Mouse (Mus musculus): ENCODE results near the gene Exoc4. TPM values are rescaled to one million over a fixed set of nuclear protein-coding genes. Genes with fewer than 3 reads are reported as not detected.

The Exoc4 gene
- total RNA-seq, 2 experiments from 2014 or later: 43.5 to 45.0 TPM

DNA sequence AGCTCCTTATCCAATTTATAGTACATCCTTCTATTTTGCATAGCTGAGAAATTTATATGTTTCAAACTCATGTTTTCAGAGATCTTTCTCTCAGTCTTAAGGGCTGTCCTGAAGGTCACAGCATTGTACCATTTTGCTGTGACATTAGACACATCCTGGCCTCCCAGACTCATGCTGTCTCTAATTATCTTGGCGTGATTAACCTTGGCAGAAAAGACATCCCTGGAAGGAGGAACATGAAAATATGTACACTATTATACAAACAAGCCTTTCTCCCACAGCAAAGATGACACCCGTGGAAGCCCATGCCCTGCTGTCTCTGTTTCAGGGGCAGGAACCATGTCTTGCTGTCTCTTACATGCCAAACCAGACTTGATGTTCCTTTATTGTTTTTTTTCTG, 59.8 kb downstream of the Exoc4 start:
- no peak for DNase-seq (ENCODE audit: low spot score)

DNA sequence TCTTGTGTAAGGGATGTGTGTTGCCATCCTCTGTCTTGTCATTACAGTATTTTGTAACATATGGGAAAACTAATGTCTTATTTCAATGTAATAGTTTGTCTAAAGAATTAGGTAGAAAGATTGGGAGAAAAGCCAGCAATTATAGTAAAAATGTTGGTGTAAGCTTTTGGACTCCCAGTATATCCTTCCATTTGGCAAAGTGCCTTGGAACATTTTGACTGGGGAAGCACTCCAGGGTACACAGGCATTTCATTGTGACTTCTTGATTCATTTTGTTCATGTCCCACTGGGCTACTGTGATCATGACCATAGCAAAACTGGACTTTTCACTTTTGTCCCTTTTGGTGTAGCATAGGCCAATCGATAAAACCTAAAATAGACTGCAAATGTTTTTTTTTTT, 61.6 kb downstream of the Exoc4 start:
- DNase-seq (ENCODE audit: low spot score): no peak

DNA sequence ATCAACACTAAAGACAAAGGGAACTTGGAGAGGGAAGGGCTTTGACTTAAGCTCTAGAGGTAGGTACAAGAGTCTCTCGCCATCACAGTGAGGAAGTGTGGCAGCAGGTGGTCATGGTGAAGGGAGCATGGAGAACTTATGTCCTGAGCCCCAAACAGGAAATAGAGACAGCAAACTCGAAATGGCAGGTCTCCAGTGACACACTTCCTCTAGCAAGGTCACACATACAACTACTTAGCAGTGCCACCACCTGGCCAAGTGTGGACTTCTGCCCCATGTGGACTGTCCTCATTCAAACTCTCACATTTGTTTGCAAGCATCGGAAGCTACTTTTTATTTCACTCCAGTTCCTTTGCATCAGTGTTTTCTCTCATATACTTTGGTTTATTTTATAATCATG, 74.0 kb downstream of the Exoc4 start:
- DNase-seq (ENCODE audit: low spot score): no peak

DNA sequence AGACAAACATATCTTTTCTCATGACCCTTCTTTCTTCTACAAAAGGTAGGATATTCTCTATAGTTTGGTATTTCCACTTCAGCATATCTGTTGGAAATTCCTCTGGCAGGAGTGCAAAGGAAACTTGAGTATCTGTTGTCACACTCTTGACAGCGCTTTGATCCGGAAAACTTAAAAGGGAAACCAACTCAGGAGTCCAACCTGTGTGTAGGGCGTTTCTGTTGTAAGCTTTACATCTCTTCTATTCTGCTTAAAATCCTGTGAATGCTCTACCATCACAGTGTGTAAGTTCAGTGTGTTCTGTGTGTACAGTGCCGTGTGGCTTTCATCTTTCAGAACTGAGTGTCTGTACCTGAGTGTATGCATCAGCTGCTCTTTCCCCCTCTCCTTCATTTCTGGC, 74.5 kb downstream of the Exoc4 start:
- DNase-seq (ENCODE audit: low spot score): no peak

DNA sequence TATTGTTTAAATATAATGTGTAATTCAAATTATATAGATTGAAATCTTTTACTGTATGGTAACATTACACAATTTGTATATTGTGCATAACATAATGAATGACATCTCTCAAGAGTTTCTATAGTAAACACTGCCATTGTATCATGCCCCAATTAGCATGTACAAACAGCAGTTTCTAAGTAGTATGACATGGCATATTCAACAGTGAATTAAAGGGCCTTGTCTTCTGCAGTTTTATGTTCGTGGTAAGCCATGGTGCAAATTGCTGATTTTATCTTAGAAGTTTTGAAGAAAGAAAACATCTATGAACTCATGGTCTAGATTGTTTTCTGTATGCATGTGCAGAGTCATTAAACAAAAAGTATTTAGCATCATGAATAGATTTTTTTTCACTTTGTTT, 79.4 kb downstream of the Exoc4 start:
- no peak for DNase-seq (ENCODE audit: low spot score)

DNA sequence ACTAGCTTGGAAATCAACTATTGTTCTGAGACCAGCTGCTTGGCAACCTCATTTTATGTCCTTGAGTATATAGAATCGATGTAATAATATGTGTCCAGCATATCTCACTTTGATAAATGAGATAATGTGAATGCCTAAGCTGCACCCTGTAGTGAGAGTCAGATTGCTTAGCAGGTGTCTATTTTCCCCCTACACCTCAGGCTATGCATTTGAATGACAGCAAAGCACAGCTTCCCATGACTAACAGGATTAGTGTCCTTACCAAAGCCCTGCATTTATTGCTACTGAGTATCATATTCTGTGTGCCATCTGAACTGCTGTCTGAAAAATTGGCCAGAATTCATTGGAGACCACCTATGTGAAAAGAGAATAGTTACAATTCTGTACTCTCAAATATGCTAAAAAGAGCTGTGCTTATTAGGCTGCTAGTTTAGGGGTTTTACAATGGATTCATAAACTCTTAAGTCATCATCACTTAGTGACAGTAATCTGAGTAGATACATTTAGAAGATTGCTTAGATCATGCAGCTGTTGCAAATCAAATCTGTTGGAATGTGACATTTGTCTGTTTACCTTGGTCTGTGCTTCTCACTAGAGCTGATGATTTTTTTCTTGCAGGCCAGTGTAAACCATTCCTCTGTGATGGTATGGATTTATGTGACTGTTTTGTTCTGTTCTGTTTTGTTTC, 98.3 kb downstream of the Exoc4 start:
- DNase-seq (ENCODE audit: low spot score): no peak

DNA sequence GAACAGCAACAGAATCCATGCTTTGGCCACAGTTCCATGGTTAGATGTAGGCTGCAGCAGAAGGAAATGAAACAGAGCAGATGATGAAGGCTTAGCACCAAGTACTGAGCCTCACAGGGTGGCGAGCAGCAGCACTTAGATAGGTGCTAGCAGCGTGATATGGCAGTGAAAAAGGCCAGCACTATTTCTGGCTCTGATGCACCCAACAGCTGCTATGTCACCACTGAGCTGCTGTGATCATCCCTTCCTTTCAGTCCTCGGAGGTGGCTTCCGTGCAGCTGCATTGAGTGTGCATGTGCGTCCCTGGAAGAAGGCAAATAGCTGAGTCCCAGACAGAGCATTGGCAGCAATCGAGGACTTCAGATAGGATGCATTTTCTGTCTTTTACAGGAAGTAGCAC, 112.7 kb downstream of the Exoc4 start:
- DNase-seq (ENCODE audit: low spot score): peak; percentile 71

DNA sequence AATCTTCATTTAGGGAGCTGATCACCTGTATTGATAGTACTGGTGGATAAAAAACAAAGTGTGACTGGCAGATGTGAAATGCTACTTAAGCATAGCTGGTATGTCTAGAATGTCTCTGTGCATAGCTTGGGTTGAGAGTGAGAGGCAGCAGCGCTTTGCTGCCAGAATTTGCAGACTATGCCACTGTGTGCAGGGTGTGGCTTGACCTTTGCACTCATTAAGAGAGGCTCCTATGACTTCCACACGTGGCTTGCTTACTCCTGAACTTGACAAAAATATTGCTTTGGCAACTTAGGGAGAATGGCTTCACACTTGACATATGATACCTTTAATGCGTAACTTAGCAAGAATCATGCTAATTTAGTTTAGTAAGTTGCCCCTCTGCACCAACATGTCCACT, 131.6 kb downstream of the Exoc4 start:
- DNase-seq (ENCODE audit: low spot score): no peak

DNA sequence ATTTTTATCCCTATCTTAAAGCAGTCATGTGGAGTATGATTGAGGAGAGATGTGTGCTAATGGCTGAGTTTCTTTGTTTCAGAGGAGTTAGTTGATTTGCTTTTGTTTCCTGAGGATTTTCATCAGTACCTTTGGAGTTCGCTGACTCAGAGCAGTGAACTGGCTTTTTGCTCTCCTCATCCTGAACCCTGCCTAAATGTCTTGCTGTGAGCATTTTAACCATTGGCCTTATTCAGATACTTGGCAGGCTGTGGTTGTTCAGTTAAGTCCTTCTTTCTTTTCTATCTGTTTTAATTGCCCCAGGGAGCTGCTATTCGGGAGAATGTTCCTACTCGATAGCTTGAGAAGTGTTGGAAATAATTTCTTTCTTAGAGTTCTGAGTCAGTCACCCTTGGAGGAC, 133.3 kb downstream of the Exoc4 start:
- no peak for DNase-seq (ENCODE audit: low spot score)

DNA sequence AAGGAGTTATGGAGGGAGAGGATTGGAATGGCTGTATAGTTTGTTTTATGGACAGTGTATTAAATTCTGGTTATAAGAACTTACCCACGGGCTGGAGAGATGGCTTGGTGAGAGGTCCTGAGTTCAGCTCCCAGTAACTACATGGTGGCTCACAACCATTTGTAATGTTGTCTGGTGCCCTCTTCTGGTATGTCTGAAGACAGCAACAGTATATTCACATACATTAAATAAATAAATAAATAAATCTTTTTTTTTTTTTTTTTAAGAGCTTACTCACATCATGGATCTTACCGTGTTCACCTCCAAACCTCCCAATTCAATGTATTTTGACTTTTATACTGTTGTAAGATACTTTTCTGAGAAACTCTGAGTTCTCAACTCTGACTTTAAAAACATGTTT, 143.1 kb downstream of the Exoc4 start:
- DNase-seq (ENCODE audit: low spot score): no peak

DNA sequence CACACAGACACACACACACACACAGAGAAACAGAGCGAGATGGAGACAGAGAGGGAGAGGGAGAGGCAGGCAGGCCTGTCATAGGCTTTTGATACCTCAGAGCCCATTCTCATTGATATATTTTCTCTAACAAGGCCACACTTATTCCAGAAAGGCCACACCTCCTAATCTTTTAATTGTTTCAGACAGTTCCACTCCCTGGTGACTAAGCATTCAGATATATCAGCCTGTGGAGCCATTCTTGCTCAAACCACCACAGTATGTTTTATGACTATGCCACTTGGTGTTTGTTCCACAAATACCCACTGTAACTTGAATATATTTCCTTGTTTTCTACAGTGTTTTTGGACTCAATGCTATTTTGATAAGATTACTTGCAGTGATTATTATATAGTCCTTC, 150.6 kb downstream of the Exoc4 start:
- DNase-seq (ENCODE audit: low spot score): no peak

DNA sequence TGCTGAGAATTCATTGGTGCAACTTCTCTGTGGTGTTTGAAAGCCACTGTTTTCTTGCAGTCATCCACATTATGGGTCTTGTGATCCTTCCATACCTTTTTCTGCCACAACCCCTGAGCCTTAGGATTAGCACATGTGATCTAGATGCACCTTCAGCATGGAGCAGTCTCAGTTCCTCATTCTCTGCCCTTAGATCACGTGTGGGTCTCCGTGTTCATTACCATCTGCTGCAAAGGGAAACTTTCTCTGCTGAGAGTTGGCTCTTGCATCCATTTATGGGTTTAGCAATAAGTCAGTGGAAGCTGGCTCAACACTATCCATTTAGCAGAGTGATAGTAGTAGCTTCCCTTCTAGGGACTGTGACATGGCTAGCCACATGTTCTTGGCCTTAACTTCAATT, 152.3 kb downstream of the Exoc4 start:
- no peak for DNase-seq (ENCODE audit: low spot score)

DNA sequence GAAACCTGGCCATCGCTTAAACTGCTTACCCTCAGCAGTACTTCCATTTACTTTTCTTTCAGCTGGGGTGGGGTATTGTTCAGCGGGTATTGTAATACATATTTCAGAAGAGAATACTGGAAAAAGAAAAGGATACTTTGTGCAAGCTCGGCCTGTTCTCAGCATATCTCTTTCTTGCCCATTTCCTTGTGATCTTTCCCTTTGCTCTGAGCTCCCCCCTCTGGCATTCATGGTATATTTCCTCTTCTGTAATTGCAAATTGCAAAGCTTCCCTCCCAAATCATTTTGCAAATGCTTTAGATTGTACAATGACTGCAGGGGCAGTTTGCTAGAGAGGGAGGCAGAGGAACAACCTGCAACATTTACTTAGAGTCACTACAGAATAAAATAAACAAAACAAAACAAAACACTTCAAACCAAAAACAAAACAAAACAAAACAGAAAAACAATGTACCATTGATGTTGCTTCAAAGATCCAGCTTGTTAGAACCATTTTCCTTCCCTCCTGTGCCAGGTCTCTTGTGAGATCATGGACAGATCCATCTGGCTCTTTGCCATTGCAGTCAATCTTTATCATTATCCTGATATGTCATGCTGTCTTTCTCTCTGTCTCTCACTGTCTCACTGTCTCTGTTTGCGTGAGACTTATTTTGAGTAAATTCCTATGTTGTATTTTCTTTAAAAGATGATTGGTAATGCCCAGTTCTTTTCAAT, 156.8 kb downstream of the Exoc4 start:
- DNase-seq (ENCODE audit: low spot score): no peak

DNA sequence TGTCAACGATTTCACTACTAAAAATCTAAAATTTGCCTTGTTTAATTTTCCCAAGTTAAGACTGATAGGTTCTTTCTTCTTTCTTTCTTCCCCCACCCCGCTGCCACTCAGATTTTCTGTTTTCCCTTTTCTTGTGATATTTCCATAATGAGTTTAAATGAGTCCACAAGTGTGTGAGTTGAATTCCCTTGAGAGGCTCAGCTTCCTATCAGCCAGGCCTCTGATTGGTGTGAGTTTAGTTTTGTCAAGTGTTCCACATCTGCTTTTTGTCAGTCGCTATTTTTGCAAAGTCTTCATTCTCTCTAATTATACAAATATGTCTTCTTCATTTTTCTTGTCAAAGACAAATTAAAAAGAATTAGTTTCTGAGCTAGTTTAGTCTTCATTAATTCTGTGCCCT, 160.7 kb downstream of the Exoc4 start:
- no peak for DNase-seq (ENCODE audit: low spot score)

DNA sequence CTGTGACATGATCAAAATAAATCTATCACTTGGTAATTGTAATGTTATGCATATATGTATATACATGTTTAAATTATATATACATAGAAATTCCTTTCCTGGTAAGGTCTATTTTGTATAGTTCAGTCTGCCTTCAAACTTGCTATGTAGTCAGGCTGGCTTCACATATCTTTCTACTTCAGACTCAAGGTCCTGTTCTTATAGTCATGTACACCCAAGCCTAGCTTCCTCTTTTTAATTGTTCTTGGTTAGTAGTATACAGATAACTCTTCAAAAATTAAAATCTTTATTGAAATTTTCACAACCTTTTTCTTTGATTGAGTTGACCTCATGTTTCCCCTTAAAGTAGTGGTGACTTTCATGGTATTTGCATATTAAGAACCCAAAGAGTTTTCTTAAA, 176.1 kb downstream of the Exoc4 start:
- no peak for DNase-seq (ENCODE audit: low spot score)

DNA sequence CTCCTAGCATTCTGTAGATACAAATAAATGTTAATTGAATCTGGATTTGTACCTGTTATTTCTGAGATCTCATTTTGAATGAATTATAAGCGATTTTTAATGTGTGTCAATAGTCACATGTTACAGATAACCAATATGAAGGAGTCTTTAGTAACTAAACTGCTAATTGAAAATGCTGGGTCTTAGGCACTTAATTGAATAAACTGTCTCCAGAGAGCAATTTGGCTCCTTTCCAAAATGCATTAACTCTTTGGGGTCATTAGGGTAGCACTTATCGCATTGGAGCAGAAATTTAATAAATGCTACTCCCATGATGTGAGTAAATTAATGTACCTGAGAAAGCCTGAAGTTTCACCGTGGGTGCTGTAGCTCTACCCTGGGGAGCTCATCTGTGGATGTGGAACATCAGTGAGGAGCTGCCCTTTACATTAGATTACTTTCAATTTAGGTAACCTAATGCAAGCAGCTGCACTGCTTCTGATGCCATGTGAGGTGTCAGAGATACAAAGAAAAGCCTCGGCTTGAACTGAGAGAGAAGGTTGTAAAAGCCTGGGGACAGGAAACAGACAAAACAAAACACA, 182.4 kb downstream of the Exoc4 start:
- no peak for DNase-seq (ENCODE audit: low spot score)

DNA sequence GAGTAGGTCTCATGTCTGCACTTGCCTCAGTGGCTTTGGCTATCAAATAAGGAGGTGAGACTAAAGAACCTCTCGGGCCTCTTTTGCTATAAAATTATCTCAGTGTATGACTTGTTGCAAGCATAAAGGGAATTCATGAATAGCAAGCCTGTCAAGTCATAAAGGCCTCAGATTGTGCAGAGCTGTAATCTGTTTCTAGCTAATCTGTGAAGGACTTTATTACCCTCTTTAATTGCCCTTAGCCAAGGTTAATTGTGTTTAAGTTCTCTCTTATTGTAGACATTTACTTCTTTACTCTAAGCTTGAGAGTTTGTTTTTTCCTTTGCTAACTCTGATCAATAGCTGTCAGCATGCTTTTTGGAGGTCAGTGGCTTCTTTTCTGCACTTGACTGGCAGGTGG, 191.6 kb downstream of the Exoc4 start:
- DNase-seq (ENCODE audit: low spot score): no peak

DNA sequence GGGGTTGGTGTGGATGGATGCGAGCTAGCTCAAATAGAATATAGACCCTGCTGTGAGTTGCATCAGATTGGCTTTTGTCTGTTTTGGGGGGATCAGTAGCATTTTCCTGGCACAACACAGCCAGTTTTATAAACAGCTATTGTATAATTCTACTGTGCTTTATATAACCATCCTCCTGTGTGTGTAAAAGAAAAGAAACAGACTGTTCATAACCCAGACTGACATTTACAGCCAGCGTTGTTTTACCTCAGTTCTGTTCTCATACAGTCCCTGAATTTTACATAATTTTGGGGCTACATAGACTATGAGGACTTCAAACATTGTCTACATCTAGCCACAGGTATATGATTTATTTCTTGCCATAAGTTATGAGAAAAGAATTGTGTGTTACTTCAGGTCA, 204.9 kb downstream of the Exoc4 start:
- DNase-seq (ENCODE audit: low spot score): no peak

DNA sequence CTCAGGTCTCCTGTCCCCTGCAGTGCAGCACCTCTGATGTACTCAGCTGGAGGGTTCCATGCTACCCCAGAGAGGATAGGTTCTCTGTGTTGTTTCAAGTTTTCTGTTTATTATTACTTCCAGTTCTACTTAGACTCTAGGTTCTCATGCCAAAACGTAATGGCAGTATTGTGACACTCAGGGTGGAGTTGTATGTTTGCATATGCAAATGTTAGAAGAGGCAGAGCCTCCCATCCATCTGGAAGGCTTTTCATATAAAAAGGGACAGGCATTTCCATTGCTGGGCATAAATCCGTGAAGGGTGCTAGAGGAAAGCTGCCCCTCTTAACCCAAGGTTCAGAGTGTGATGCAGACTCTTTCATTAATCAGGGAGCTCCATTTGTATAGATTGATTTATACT, 205.5 kb downstream of the Exoc4 start:
- DNase-seq (ENCODE audit: low spot score): no peak

DNA sequence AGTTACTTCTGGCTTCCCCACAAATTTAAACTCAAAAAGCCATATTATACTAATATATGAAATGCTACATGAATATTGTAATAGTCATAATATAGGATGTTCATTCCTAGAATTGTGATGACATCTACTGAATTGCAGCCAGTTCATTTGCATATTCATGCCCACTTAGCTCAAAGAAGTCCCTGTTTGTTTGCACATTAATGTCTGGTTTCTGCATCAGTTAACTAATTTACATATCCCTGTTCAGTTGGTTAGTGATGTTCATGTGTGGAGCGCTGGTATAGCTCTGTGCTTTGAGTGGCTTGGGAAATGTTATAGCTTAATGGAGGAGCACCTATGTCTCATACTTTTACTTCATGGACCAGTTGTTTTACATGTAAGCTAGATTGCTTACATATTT, 206.4 kb downstream of the Exoc4 start:
- no peak for DNase-seq (ENCODE audit: low spot score)

DNA sequence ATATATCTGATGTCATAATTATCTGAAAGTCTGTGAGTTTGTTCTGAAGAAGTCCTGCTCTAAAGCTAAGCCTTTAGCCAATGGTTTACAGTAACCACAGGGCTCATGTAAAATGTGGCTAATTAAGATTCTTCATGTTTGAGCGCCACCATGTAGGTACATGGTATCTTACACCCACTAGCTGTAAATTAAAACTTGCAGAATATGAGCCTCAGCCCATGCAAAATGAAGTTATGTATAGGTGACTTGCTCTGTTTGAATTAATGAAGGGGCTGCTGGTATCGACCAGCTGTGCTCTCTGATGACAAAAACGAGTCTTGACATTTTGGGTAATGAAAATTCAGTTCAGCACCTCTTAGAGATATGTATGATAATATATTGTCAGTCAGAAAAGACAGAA, 216.0 kb downstream of the Exoc4 start:
- no peak for DNase-seq (ENCODE audit: low spot score)

DNA sequence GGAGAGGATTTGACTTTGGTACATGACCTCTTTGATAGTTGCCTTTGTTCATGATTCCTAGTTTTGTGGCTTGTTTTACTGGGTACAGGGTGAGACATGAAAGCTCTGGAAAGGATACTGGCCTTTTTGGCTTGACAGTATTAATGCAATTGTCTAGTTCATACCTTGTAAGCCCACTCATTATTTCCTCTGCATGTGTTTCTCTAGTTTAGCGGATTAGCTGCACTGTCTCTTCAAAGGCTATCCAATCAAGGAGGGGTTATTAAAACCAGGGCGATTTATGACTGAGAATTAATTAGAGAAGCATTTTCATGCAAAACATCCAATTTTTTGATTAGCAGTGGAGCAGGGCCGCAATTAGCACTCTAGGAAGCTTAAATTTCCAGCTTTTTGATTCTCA, 216.5 kb downstream of the Exoc4 start:
- no peak for DNase-seq (ENCODE audit: low spot score)

DNA sequence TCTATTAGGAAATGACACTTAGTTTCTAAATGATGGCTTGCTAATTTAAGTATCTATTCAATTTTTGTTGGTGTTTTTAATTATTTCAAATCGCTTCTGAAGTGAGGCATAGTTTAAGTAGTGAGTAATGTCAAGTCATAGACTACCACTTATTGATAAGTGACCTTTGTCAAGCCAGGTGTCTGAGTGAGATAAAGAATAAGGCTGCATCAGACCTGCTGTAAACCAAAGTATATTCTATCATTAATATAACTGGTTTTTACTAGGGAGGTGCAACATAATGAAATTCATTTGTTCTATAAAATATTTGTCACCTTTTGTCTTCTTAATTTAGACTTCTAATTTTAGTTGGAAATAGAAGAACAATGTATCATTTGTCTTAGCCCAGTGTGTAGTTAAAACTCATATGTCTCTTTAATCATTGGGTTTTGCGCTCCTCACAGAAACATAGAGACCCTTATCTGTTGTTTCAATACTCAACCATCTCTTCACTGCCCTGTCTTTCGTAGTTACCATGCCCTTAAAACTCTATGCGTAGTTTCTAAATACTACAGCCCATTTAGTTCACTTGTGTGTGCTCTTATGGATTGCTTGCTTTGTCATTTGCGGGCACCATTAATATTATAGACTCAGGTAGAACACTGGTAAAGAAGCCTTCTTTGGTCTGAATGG, 217.4 kb downstream of the Exoc4 start:
- no peak for DNase-seq (ENCODE audit: low spot score)

Measured in gastrocnemius, adult 18-20 months (tissue).